Mouse (Mus musculus): ENCODE measurements around the gene Atp2b1. TPM values are rescaled to one million over a fixed set of nuclear protein-coding genes. Genes with fewer than 3 reads are reported as not detected.

Atp2b1 gene
- polyA plus RNA-seq, 1 experiment from 2014 or later = 176 TPM

GRCm38 (mm10) chr10:99053111-99053510 is 138.9 kb downstream of the Atp2b1 start:
- no peak overlapping the region for H3K27ac ChIP-seq
- H3K36me3 ChIP-seq = no peaks in the 10 kb centered on the region
- H3K9me3 ChIP-seq = no peaks in the 10 kb centered on the region
- no peak overlapping the region for H3K9ac ChIP-seq
- no peak overlapping the region for H3K4me3 ChIP-seq (replicated peaks)
- no peak for ATAC-seq
- H3K27me3 ChIP-seq (replicated peaks) = no peaks in the 10 kb centered on the region
- H3K4me2 ChIP-seq (replicated peaks) = no peak overlapping the region
- H3K4me1 ChIP-seq (replicated peaks) = no peaks in the 10 kb centered on the region

- Histone ChIP-seq H3K9me3 (no peaks in the 10 kb centered on the region), H3K4me1 (replicated peaks) (no peaks in the 10 kb centered on the region), H3K4me2 (replicated peaks) (no peak overlapping the region), H3K36me3 (no peaks in the 10 kb centered on the region), H3K4me3 (replicated peaks) (no peak overlapping the region), H3K9ac (no peak overlapping the region), H3K27me3 (replicated peaks) (no peaks in the 10 kb centered on the region), H3K27ac (no peak overlapping the region)
- WGBS = 83% methylated on average over 7 of the region's 7 CpGs
- no peak for ATAC-seq
Measured at GRCm38 (mm10) chr10:99060588-99060987, 146.4 kb downstream of the Atp2b1 start.

- Histone ChIP-seq H3K9ac (no peak overlapping the region), H3K4me3 (replicated peaks) (no peak overlapping the region), H3K4me2 (replicated peaks) (no peak overlapping the region), H3K9me3 (no peaks in the 10 kb centered on the region), H3K27me3 (replicated peaks) (no peaks in the 10 kb centered on the region), H3K36me3 (no peaks in the 10 kb centered on the region), H3K4me1 (replicated peaks) (no peaks in the 10 kb centered on the region), H3K27ac (no peak overlapping the region)
- ATAC-seq = no peak
- WGBS = 93% methylated on average over 10 of the region's 10 CpGs
Measured at GRCm38 (mm10) chr10:99061418-99061817, 147.2 kb downstream of the Atp2b1 start.

GRCm38 (mm10) chr10:99062546-99062945 is 148.3 kb downstream of the Atp2b1 start:
- Histone ChIP-seq H3K36me3 (no peaks in the 10 kb centered on the region), H3K4me1 (replicated peaks) (no peaks in the 10 kb centered on the region), H3K4me2 (replicated peaks) (no peak overlapping the region), H3K4me3 (replicated peaks) (no peak overlapping the region), H3K27me3 (replicated peaks) (no peaks in the 10 kb centered on the region), H3K9ac (no peak overlapping the region), H3K27ac (no peak overlapping the region), H3K9me3 (no peaks in the 10 kb centered on the region)
- ATAC-seq = no peak
- 82% methylated on average over 5 of the region's 5 CpGs for WGBS

Other genes starting within 250 kb of the Atp2b1 start
- 21.2 and 23.3 TPM in 2 replicates for gene Poc1b, start 192.6 kb downstream of the Atp2b1 start, polyA plus RNA-seq (2015; fragmentation: Nextera tagmentation; extraction: Ambion mirVana)
- 20.0 and 21.7 TPM in 2 replicates for gene Galnt4, start 193.8 kb downstream of the Atp2b1 start, polyA plus RNA-seq (2015; fragmentation: Nextera tagmentation; extraction: Ambion mirVana)
- not detected in 2 replicates for gene Phxr2, start 211.9 kb downstream of the Atp2b1 start, polyA plus RNA-seq (2015; fragmentation: Nextera tagmentation; extraction: Ambion mirVana)

Data from intestine, embryonic 15.5 days (tissue).